Mouse (Mus musculus) CH12.LX (cell line): ENCODE measurements at regions not wholly inside any gene's neighbourhood (a gene's known extent, or its start where the extent isn't known, plus 50 kb on each side); places are given as distances from the start of the nearest gene placed in this dataset.

Experiments
- CHD2 ChIP-seq: IDR thresholded peaks from 2 replicates; pipeline ENCODE4 v1.6.1; 2011; ENCODE audit warnings: low read length, improper control_type of control experiment
- CTCF ChIP-seq, 2 experiments: IDR thresholded peaks in 1 of 2; conservative IDR thresholded peaks in 1 of 2; 2 replicates each; pipeline ENCODE4 v1.5.1; 2011 to 2012; ENCODE audit warnings: low read depth in 2 of 2, low read length in 2 of 2, improper control_type of control experiment in 1 of 2, inconsistent platforms in 1 of 2, mild to moderate bottlenecking in 1 of 2, moderate library complexity in 1 of 2
- ELF1 ChIP-seq: IDR thresholded peaks from 2 replicates; pipeline ENCODE4 v1.6.1; 2014; ENCODE audit warnings: low read depth, mild to moderate bottlenecking, inconsistent platforms, low read length, improper control_type of control experiment
- EP300 ChIP-seq: IDR thresholded peaks from 2 replicates; pipeline ENCODE4 v1.6.1; 2011; ENCODE audit warnings: low read length, improper control_type of control experiment
- IRF4 ChIP-seq: IDR thresholded peaks from 2 replicates; pipeline ENCODE4 v1.6.1; 2014; ENCODE audit warnings: low read depth, mild to moderate bottlenecking, inconsistent platforms, low read length, improper control_type of control experiment
- KAT2A ChIP-seq: IDR thresholded peaks from 2 replicates; pipeline ENCODE4 v1.6.1; 2012; ENCODE audit warnings: low read length, improper control_type of control experiment, inconsistent platforms; ENCODE audit not compliant: insufficient replicate concordance
- MEF2A ChIP-seq: IDR thresholded peaks from 2 replicates; pipeline ENCODE4 v1.6.1; 2014; ENCODE audit warnings: low read depth, mild to moderate bottlenecking, inconsistent platforms, low read length, improper control_type of control experiment, borderline replicate concordance
- MXI1 ChIP-seq: IDR thresholded peaks from 2 replicates; pipeline ENCODE4 v1.6.1; 2011; ENCODE audit warnings: mild to moderate bottlenecking, low read depth, low read length, improper control_type of control experiment
- POLR2AphosphoS2 ChIP-seq: IDR thresholded peaks from 2 replicates; pipeline ENCODE4 v1.6.1; 2011; ENCODE audit warnings: low read depth, low read length, improper control_type of control experiment
- ZMIZ1 ChIP-seq: IDR thresholded peaks from 2 replicates; pipeline ENCODE4 v1.6.1; 2012; ENCODE audit warnings: low read depth, mild to moderate bottlenecking, inconsistent platforms, low read length, improper control_type of control experiment

- TF ChIP-seq IRF4 (no peak), ZMIZ1 (no peak), EP300 (no peak), CTCF (conservative IDR thresholded peaks at IDR 0.05 in 1 of 2, IDR thresholded peaks at IDR 0.05 in 1 of 2; ENCODE audit: low read depth in 2 of 2, low read length in 2 of 2) (no peak), POLR2AphosphoS2 (no peak), ELF1 (no peak), CHD2 (no peak), MEF2A (no peak), KAT2A (no peak), MXI1 (no peak)
These were observed 301.2 kb upstream of the Jag1 start for GRCm38 (mm10) chr2:137417691-137418090.
